Comparison of ENCODE assay signal across 26 mouse cellular contexts in genomic region chr6:42287562-42287961, GRCm38 (mm10). TPM values are rescaled to one million over a fixed set of nuclear protein-coding genes. Genes with fewer than 3 reads are reported as not detected.
"Had no signal": no experiment of that assay in that cellular context is flagged by ENCODE, and none has a peak within 500 bp of the region (broad histone marks: within the 10 kb centered on the region; RNA-seq: fewer than 3 reads in every experiment).

No protein-coding gene starts in this region.

- H3K27me3 ChIP-seq: liver, embryonic 15.5 days; lung, embryonic 15.5 days; midbrain, embryonic 13.5 days; midbrain, embryonic 15.5 days; neural tube, embryonic 13.5 days; neural tube, embryonic 15.5 days had no signal

- ATAC-seq: liver, postnatal 0 days; lung, postnatal 0 days; midbrain, embryonic 13.5 days; midbrain, embryonic 15.5 days had no signal

- DNase-seq: liver, postnatal 0 days; lung, adult 2 months; lung, postnatal 14 days; lung, postnatal 36 days; retina, postnatal 1 day; right cerebral cortex, adult 18-20 months; right cerebral cortex, postnatal 14 days; spleen, adult 18-20 months; thymus, adult 2 months; thymus, postnatal 25 days; thymus, postnatal 4 days had no signal

- H3K4me1 ChIP-seq: liver, embryonic 15.5 days; lung, embryonic 15.5 days; midbrain, embryonic 13.5 days; midbrain, embryonic 15.5 days; neural tube, embryonic 13.5 days; neural tube, embryonic 15.5 days had no signal

- H3K9ac ChIP-seq: liver, embryonic 15.5 days; liver, postnatal 0 days; lung, embryonic 15.5 days; midbrain, embryonic 13.5 days; midbrain, embryonic 15.5 days; neural tube, embryonic 13.5 days; neural tube, embryonic 15.5 days had no signal

- H3K4me3 ChIP-seq: liver, embryonic 15.5 days; lung, embryonic 15.5 days; megakaryocyte, embryonic 14.5 days; midbrain, embryonic 13.5 days; midbrain, embryonic 15.5 days; neural tube, embryonic 13.5 days; neural tube, embryonic 15.5 days had no signal

- H3K9me3 ChIP-seq: liver, embryonic 15.5 days; lung, embryonic 15.5 days; megakaryocyte, embryonic 14.5 days; midbrain, embryonic 13.5 days; midbrain, embryonic 15.5 days; neural tube, embryonic 13.5 days; neural tube, embryonic 15.5 days had no signal

- H3K4me2 ChIP-seq: liver, embryonic 15.5 days; lung, embryonic 15.5 days; midbrain, embryonic 11.5 days; midbrain, embryonic 13.5 days; midbrain, embryonic 15.5 days; neural tube, embryonic 13.5 days; neural tube, embryonic 15.5 days had no signal

- H3K27ac ChIP-seq: liver, embryonic 15.5 days; lung, embryonic 15.5 days; macrophage; midbrain, embryonic 13.5 days; midbrain, embryonic 15.5 days; neural tube, embryonic 13.5 days; neural tube, embryonic 15.5 days had no signal

RNA-seq across cellular contexts. Expression of gene Clcn1, which starts 1.1 kb away (rescaled TPM):
- total RNA-seq: megakaryocyte progenitor cell, adult 5-6 weeks; monocyte, adult 5-6 weeks had no signal
- polyA plus RNA-seq: liver, postnatal 0 days; lung, postnatal 0 days; stomach, embryonic 14.5 days had no signal

RNA-seq across cellular contexts. Expression of gene Tmem139, which starts 25.8 kb away (rescaled TPM):
- total RNA-seq: megakaryocyte progenitor cell, adult 5-6 weeks; midbrain, postnatal 0 days; monocyte, adult 5-6 weeks had no signal
- polyA plus RNA-seq: liver, postnatal 0 days; macrophage; midbrain, embryonic 13.5 days; midbrain, embryonic 15.5 days; testis, adult 2 months had no signal

RNA-seq across cellular contexts. Expression of gene Fam131b, which starts 36.9 kb away (rescaled TPM):
- total RNA-seq: megakaryocyte progenitor cell, adult 5-6 weeks; monocyte, adult 5-6 weeks had no signal
- polyA plus RNA-seq: liver, embryonic 15.5 days; liver, postnatal 0 days; lung, postnatal 0 days; macrophage had no signal
